18 mouse cellular contexts compared by ENCODE assay signal in the genomic region with DNA sequence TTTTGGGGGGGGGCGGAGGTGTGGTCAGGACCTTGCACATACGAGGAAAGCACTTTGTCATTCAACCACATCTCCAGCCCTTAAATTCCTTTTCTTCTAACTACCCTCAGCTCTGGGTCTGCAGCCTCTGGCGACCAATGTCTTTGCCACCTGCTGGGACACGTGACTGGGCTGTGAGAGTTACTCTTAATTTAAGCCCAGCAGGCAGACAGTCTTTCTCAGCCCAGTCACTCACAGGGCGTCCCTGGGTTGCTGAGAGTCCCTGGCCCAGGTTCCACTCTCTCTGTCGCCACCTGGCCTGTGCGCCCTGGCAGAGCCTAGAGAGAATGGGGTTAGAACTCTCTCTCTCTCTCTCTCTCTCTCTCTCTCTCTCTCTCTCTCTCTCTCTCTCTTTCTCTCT. TPM values are rescaled to one million over a fixed set of nuclear protein-coding genes. Genes with fewer than 3 reads are reported as not detected.
DNase-seq lines count a peak whose midpoint lies in the region; ATAC-seq and TF ChIP-seq lines count a peak whose summit lies in the region.
"Had no signal": no experiment of that assay in that cellular context is flagged by ENCODE, and none has a peak within 500 bp of the region (broad histone marks: within the 10 kb centered on the region; RNA-seq: fewer than 3 reads in every experiment).

No protein-coding gene starts in this region.

- peak overlapping the region; percentile 47; the same call in 1 of the 2 replicates for H3K4me3 ChIP-seq in left cerebral cortex, adult 2 months
- no peak overlapping the region for H3K4me3 ChIP-seq in liver, postnatal 0 days (ENCODE audit: low read depth, low read length)
- H3K4me3 ChIP-seq in limb, embryonic 10.5 days: no peak overlapping the region
- H3K4me3 ChIP-seq: embryonic facial prominence, embryonic 15.5 days; forebrain, embryonic 15.5 days; heart, embryonic 13.5 days; neural tube, embryonic 12.5 days had no signal

- intact Hi-C loops in left cerebral cortex, adult 2 months (cut with DNase I): loop anchor here (5.0 kb wide), 1 partner anchor 42 kb away; no protein-coding TSS in a partner anchor
- intact Hi-C loops in left cerebral cortex, postnatal 10 days (cut with DNase I): loop anchor here (5.0 kb wide), 1 partner anchor 42 kb away; no protein-coding TSS in a partner anchor

- H3K4me2 ChIP-seq in liver, postnatal 0 days (ENCODE audit: low read depth, low read length): no peak overlapping the region
- H3K4me2 ChIP-seq: heart, embryonic 13.5 days had no signal

- no peak overlapping the region for H3K9ac ChIP-seq in liver, postnatal 0 days (replicated peaks)
- H3K9ac ChIP-seq: embryonic facial prominence, embryonic 15.5 days; forebrain, embryonic 15.5 days; heart, embryonic 13.5 days had no signal

- H3K36me3 ChIP-seq in liver, postnatal 0 days (replicated peaks; ENCODE audit: insufficient read depth, low read length): no peaks in the 10 kb centered on the region
- H3K36me3 ChIP-seq in limb, embryonic 10.5 days: no peaks in the 10 kb centered on the region
- H3K36me3 ChIP-seq: embryonic facial prominence, embryonic 15.5 days; forebrain, embryonic 15.5 days; heart, embryonic 13.5 days; hindbrain, embryonic 15.5 days; midbrain, embryonic 10.5 days; neural tube, embryonic 12.5 days had no signal

- no peak for DNase-seq in left cerebral cortex, adult 2 months (ENCODE audit: extremely low spot score in 1 of 2, low spot score in 2 of 2)
- DNase-seq in left cerebral cortex, postnatal 10 days (ENCODE audit: extremely low spot score in 1 of 2, low spot score in 2 of 2): no peak
- DNase-seq in ES-CJ7 (ENCODE audit: low read depth, low spot score) (peak; percentile 70), ZHBTc4 (ENCODE audit: low read depth, low spot score) (peak; percentile 58)
- peak; percentile 88 for DNase-seq in cerebellum, adult 9-11 months
- DNase-seq in layer of hippocampus, adult 8-10 months (ENCODE audit: low spot score in 2 of 2): no peak
- no peak for DNase-seq in liver, postnatal 0 days
- DNase-seq in limb, embryonic 10.5 days (ENCODE audit: low spot score): no peak
- DNase-seq: gastrocnemius, postnatal 10 days; layer of hippocampus, postnatal 36 days; liver had no signal

- no peak for ATAC-seq in liver, postnatal 0 days
- ATAC-seq: forebrain, embryonic 15.5 days had no signal

- H3K27ac ChIP-seq in left cerebral cortex, adult 2 months: no peak overlapping the region
- H3K27ac ChIP-seq in liver, postnatal 0 days (ENCODE audit: low read depth): no peak overlapping the region
- H3K27ac ChIP-seq in limb, embryonic 10.5 days: no peak overlapping the region
- H3K27ac ChIP-seq: embryonic facial prominence, embryonic 15.5 days; forebrain, embryonic 15.5 days; heart, embryonic 13.5 days; hindbrain, embryonic 15.5 days; kidney, postnatal 0 days; midbrain, embryonic 10.5 days; neural tube, embryonic 12.5 days had no signal

- H3K9me3 ChIP-seq in liver, postnatal 0 days (ENCODE audit: low read length): no peaks in the 10 kb centered on the region
- no peaks in the 10 kb centered on the region for H3K9me3 ChIP-seq in limb, embryonic 10.5 days (replicated peaks)
- H3K9me3 ChIP-seq: embryonic facial prominence, embryonic 15.5 days; forebrain, embryonic 15.5 days; heart, embryonic 13.5 days; hindbrain, embryonic 15.5 days; midbrain, embryonic 10.5 days; neural tube, embryonic 12.5 days had no signal

- no peak for TF ChIP-seq CTCF in left cerebral cortex, adult 2 months (IDR thresholded peaks at IDR 0.05)
- TF ChIP-seq CTCF in liver, postnatal 0 days (IDR thresholded peaks at IDR 0.05; ENCODE audit: low read depth): no peak

- H3K27me3 ChIP-seq in liver, postnatal 0 days (ENCODE audit: insufficient read depth, low read length): peaks cover 6% of the 10 kb centered on the region; the same call in 1 of the 2 replicates
- H3K27me3 ChIP-seq in limb, embryonic 10.5 days (ENCODE audit: low read depth, poor library complexity, severe bottlenecking): peaks cover 47% of the 10 kb centered on the region

- no peaks in the 10 kb centered on the region for H3K4me1 ChIP-seq in liver, postnatal 0 days (ENCODE audit: insufficient read depth)
- H3K4me1 ChIP-seq in limb, embryonic 10.5 days: peaks cover 10% of the 10 kb centered on the region; the same call in 1 of the 2 replicates
- H3K4me1 ChIP-seq: heart, embryonic 13.5 days had no signal

- 7% methylated on average over 7 of the region's 7 CpGs for WGBS in liver, postnatal 0 days (ENCODE audit: insufficient replicate concordance)
- 12% methylated on average over 7 of the region's 7 CpGs for WGBS in limb, embryonic 10.5 days

- TF ChIP-seq EP300 in liver, postnatal 0 days (IDR thresholded peaks at IDR 0.05; ENCODE audit: low read depth): no peak

RNA-seq across cellular contexts. Expression of gene Cacna1a, which starts 48.9 kb away (rescaled TPM):
- total RNA-seq in left cerebral cortex, adult 2 months (2021): 100 to 1,000 TPM; 243 to 258 TPM
- total RNA-seq in left cerebral cortex, postnatal 10 days (2021): 100 to 1,000 TPM; 269 to 287 TPM
- total RNA-seq in layer of hippocampus, adult 8-10 months (2022): 100 to 1,000 TPM; 181 to 224 (median 200) TPM
- polyA plus RNA-seq in liver, postnatal 0 days (2015; fragmentation: Nextera tagmentation; extraction: Ambion mirVana): 0.49 and 0.92 TPM in 2 replicates
- 5.9 and 6.4 TPM in 2 replicates for polyA plus RNA-seq in limb, embryonic 10.5 days (2016; fragmentation: Nextera tagmentation; extraction: Ambion mirVana)

Comparison
In these comparisons a context has a peak if more than half of its experiments do, and no peak if none do; other contexts are left out.
1. DNase-seq: peak in ES-CJ7 (single experiment), ZHBTc4 (single experiment) and cerebellum, adult 9-11 months (single experiment); none in left cerebral cortex, adult 2 months (0 of 2), left cerebral cortex, postnatal 10 days (0 of 2), layer of hippocampus, adult 8-10 months (0 of 2), liver, postnatal 0 days (single experiment) and limb, embryonic 10.5 days (single experiment).